Mouse (Mus musculus) adrenal gland, adult 8-10 months (tissue): ENCODE data around the gene Mier1. TPM values are rescaled to one million over a fixed set of nuclear protein-coding genes. Genes with fewer than 3 reads are reported as not detected.
"Not testable (repeated sequence)": the region's sequence is repeated elsewhere in the genome, so short reads cannot be mapped to it uniquely, and the experiment has no call there.

Experiments used
- DNase-seq: peaks from one replicate; pipeline ENCODE4 v3.0.0; 2022
- total RNA-seq, 4 experiments: library from RNA; stranded (reverse); gene quantifications; 2 replicates each; pipeline ENCODE4 v1.2.4; 2022

The Mier1 gene
- 10 to 100 TPM; 63.1 to 86.2 (median 68.2) TPM for total RNA-seq

GRCm38 (mm10) chr4:103114184-103115111, at the start of gene Mier1, which contains the start of gene Wdr78:
Gene Mier1, plus strand, starts transcription at chr4:103114390.
Gene Wdr78, minus strand, starts transcription at chr4:103114555.
- DNase-seq: peak; percentile 95

DNA sequence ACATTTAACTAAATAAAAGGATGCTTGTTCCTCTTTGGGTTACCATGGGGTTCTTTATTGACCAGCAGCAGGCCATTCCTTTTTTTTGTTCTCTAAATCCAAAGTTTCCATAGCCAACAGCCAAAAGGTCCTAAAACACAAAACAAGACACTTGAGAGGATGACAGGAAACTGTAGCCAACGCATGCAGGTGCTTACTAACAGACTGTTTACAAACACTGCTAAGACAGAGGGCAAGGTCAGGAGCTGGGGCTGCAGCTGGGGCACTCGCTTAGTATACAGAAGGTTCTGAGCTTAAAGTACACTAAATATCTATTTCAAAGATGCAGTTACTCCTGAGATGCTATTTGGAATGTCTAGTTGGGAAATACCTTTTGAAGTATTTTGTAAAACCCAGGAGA, 49.8 kb upstream of the Mier1 start:
- DNase-seq: no peak

GRCm38 (mm10) chr4:103064976-103065375, 49.2 kb upstream of the Mier1 start:
- DNase-seq: no peak

DNA sequence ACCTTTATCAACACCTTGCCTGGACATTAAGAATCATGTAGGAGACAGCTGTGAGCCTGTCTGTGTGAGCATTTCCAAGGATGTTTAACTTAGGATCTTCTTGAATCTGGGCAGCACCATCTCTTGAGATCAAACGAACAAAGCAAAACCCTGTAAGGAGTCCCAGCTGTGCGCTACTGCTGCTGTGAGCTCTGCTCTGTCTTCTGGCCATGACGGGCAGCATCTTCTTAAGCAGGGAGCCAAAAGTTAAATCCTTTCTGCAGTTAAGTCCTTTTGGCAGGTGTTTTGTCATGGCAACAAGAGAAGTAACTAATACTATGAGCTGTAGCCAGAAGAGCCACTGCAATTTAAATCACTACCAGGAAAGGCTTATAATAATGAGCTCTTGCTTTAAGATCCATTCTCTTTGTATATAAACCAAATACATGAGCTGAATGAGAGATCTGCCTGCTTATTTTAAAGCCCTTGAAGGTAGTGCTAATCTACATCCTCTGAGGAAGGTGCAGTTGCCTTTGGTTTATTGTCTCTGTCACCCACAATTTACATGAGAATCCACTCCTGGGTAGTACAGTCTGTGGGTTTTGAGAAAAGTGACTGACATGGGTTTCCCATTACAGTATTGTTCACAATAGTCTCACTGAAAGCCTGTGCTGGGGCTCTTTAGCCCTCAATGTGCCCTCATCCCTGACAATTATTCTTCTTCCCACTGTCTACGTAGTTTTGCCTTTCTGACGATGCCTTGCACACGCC, 46.1 kb upstream of the Mier1 start:
- DNase-seq: no peak

DNA sequence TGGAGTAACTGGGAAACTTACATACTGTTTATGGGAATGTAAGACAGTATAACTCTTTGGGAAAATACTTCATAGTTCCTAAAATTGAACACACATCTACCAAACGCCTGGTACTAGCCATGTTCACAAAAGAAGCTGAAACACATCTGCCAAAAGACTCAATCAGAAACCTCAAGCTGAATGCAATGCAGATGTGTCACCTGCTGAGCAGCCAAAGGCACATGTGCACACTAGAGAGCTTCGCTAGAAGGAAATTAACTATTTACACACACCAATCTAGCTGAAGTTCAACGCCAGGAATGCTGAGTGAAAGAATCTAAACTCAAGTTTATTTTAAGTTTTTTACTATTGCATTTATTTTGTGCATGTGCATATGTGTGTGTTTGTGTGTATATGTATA, 43.6 kb upstream of the Mier1 start:
- no peak for DNase-seq

DNA sequence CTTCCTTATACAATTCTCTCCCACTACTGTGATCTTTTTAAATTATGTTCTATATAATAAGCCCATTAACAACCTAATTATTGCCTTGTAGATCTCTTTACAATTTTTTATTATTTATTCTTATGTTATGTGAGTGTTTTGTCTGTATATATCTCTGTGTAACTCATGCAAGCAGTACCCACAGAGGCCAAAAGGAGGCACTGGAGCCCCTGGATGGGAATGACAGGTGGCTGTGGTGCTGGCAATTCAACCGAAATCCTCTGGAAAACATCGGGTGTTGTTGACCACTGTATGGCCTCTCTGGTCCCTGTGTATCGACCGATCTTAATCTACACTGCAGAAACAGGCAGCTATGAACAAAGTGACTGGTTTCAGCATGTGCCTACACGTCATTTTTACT, 29.0 kb upstream of the Mier1 start:
- DNase-seq: no peak

- DNase-seq: no peak
These were observed 18.3 kb upstream of the Mier1 start for GRCm38 (mm10) chr4:103095921-103096320.

GRCm38 (mm10) chr4:103098532-103098931, 15.7 kb upstream of the Mier1 start:
- no peak for DNase-seq

DNA sequence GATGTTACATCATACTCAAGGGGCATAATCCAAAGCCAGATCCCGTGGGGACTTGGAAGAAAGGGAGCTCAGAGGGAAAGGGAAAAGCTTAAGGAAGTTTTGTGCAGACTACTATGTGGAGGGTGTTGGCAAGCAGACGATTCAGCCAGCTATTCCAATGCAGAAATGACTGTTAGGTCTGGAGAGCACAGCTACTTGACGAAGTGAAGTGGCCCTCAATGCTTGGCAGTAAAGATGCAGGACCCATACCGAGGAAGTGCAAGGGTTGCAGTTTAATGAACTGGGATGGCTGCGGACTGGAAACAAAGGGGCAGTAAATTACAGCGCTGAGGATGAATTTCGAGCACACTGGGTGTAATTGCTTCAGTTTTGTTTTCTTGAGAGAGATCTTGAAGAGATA, 1.5 kb upstream of the Mier1 start:
- no peak for DNase-seq

- no peak for DNase-seq
These were observed 788 bp upstream of the Mier1 start for GRCm38 (mm10) chr4:103113402-103113801.

DNA sequence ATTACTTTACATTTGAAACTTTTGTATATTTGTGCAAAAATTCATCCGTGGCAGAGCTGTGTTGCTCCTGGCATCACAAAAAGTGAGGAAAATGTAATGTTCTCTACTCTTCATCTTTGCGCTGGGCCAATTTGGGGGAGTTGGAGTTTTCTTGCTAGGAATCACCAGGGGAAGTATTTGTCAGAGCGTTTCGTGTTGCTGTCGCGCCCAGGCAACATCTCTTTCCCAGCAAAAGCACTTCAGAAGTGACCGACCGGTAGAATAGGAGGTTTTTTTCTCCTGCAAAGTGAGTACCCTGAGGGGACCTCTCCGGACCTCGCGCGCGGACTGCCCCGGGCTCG, 4.7 kb downstream of the Mier1 start:
- no peak for DNase-seq

- DNase-seq: peak; percentile 75
These were observed 5.2 kb downstream of the Mier1 start for GRCm38 (mm10) chr4:103119229-103120027.

- DNase-seq: no peak
These were observed 5.8 kb downstream of the Mier1 start for GRCm38 (mm10) chr4:103120028-103120384.

GRCm38 (mm10) chr4:103120395-103120794, 6.2 kb downstream of the Mier1 start:
- no peak for DNase-seq

DNA sequence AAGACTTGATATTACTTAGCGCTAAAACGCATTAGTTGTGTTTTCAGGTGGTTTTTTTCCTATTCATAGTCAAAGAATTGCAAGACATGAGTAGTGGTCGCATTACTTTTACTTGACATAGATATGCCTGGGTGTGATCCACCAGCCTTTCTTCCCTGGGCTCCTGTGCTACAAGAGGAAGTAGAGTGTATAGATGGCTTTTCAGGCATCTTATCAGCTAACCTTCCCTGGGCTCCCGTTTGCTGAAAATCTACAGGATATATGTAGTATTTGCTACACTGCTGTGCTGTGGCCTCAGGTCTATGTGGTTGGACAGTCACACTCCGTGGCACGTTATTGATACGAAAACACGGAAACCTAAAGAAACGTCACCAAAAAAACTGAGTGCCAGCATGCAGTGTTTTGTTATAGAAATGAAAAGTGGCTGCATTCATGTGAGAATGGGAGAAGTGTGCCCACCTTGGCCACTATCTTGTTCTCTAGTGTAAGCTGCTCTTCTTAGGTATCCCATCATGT, 6.7 kb downstream of the Mier1 start:
- DNase-seq: no peak

GRCm38 (mm10) chr4:103123086-103123485, 8.9 kb downstream of the Mier1 start:
- no peak for DNase-seq

DNA sequence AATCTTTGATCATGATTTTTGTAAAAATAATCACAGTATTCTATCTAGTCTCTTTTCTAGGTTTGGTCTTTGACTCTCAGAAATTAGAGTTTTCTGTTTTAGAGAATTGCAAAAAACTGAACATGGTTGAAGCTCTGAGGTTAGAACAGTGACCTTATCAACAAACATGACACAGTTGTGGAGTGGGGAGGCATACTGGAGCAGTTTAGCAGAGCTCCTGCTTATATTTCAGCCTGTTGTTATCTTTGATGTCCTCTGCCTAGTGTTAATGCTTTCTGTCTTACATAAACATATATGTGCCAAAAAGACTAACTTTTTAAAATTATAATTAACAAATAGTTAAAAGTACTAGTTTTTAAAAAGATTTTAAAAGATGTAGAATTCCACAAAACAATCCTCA, 9.4 kb downstream of the Mier1 start:
- no peak for DNase-seq

DNA sequence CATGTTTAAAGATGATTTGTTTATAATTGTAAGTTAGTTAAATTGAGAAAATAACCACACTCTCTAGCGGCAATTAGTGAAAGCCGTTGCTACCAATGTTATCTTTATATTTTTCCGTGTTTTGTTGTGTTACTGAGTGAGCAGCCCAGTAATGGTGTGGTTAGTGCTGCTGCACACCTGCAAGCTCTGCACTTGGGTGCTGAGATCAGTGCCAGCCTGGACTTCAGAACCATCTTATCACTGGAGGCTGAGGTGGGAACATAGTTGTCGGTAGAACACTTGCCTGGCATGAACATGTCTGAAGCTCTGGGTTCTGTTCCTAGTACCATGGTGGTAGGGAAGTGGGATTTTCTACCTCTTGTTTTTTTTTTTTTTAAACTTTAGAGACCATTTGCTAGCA, 12.3 kb downstream of the Mier1 start:
- no peak for DNase-seq

DNA sequence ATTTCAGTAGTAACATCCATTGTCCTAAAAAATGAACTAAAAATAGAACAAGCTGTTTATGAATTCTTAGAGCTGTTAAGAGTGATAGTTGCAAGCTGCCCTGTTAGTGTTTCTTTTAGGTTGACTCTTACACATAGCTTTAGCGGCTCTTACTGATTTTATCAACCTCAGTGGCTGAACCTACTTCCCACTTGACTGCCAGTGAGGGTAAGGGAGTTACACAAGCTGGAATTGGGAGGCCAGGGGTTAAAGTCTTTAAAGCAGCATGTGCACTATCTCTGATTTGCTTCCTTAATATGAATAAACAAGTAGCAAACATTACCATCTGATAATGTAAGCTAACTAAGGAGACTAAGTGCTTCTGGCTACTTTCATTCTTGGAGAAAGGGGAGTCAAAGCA, 22.8 kb downstream of the Mier1 start:
- DNase-seq: no peak

DNA sequence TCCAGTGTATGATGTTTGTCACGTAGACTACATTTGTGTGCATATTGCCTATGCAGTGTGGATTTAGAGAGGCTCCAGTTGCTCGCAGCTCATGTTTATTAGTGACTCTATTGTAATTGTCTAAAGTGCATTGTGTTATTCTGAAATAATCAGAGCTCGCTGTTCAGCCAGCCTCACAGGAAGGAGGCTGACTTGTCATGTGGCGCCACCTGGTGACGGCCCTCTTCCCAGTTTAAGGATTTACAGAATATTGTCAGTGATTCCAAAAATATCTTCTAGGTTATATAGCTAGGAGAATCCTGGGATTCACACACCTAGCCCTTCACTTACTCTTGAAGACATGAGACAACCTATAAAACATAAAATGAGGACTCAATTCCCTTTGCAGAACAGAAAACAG, 32.1 kb downstream of the Mier1 start:
- DNase-seq: peak; percentile 20

- no peak for DNase-seq
These were observed 37.8 kb downstream of the Mier1 start for GRCm38 (mm10) chr4:103151946-103152345.

GRCm38 (mm10) chr4:103158781-103159180, 44.6 kb downstream of the Mier1 start:
- no peak for DNase-seq

- DNase-seq: not testable (repeated sequence)
These were observed 52.0 kb downstream of the Mier1 start for GRCm38 (mm10) chr4:103166198-103166597.
